16 mouse cellular contexts compared by ENCODE assay signal in the genomic region with DNA sequence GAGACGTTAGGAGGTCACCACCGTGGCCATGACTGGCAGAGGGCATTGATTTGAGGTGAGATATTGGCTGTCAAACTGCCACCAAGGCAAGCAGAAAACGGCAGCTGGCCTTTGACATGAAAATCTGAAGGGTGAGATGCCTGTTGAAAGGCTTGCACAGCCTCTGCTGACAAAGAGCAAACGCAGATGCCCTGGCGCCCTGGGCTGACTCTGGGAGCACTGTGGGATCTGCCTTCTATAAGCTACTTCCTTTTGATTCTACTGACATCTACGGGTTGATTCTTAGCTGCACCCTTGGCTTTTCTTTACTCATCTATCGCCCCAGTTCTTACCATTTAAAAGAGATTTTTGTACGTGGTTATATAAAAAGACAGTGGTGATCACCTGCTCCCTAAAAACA.
A peak's percentile ranks its signal among the peaks of the same experiment; 100 is the strongest.
DNase-seq lines count a peak whose midpoint lies in the region; ATAC-seq and TF ChIP-seq lines count a peak whose summit lies in the region.
"Had no signal": no experiment of that assay in that cellular context is flagged by ENCODE, and none has a peak within 500 bp of the region (broad histone marks: within the 10 kb centered on the region; RNA-seq: fewer than 3 reads in every experiment).

No protein-coding gene starts in this region.

- H3K27ac ChIP-seq in forebrain, postnatal 0 days (ENCODE audit: low read depth, low read length): no peak overlapping the region
- H3K27ac ChIP-seq in forebrain, embryonic 11.5 days (ENCODE audit: low read depth, low read length): no peak overlapping the region
- no peak overlapping the region for H3K27ac ChIP-seq in midbrain, embryonic 14.5 days (replicated peaks; ENCODE audit: low read depth, low read length)
- H3K27ac ChIP-seq in midbrain, embryonic 13.5 days: no peak overlapping the region
- no peak overlapping the region for H3K27ac ChIP-seq in stomach, postnatal 0 days (replicated peaks)
- H3K27ac ChIP-seq: hindbrain, embryonic 15.5 days; neural tube, embryonic 13.5 days had no signal

- H3K27me3 ChIP-seq in forebrain, postnatal 0 days (ENCODE audit: insufficient read depth, low read length): peaks cover 5% of the 10 kb centered on the region; the same call in 1 of the 2 replicates
- H3K27me3 ChIP-seq in forebrain, embryonic 11.5 days (ENCODE audit: control insufficient read depth, insufficient read depth, low read length): no peaks in the 10 kb centered on the region
- no peaks in the 10 kb centered on the region for H3K27me3 ChIP-seq in midbrain, embryonic 14.5 days (ENCODE audit: control insufficient read depth, insufficient read depth, low read length)
- peaks cover 4% of the 10 kb centered on the region; the same call in 1 of the 2 replicates for H3K27me3 ChIP-seq in midbrain, embryonic 13.5 days
- H3K27me3 ChIP-seq in stomach, postnatal 0 days (ENCODE audit: control insufficient read depth, insufficient read depth, low read length): no peaks in the 10 kb centered on the region
- H3K27me3 ChIP-seq: hindbrain, embryonic 15.5 days; neural tube, embryonic 13.5 days had no signal

- TF ChIP-seq EP300 in stomach, postnatal 0 days (optimal IDR thresholded peaks at IDR 0.05): no peak

- H3K9me3 ChIP-seq in forebrain, postnatal 0 days (ENCODE audit: low read length): no peaks in the 10 kb centered on the region
- no peaks in the 10 kb centered on the region for H3K9me3 ChIP-seq in forebrain, embryonic 11.5 days (ENCODE audit: control insufficient read depth, low read length)
- H3K9me3 ChIP-seq in midbrain, embryonic 14.5 days (ENCODE audit: control insufficient read depth, low read length): no peaks in the 10 kb centered on the region
- H3K9me3 ChIP-seq in midbrain, embryonic 13.5 days: no peaks in the 10 kb centered on the region
- H3K9me3 ChIP-seq in stomach, postnatal 0 days (ENCODE audit: control insufficient read depth, low read length): no peaks in the 10 kb centered on the region
- H3K9me3 ChIP-seq: hindbrain, embryonic 15.5 days; neural tube, embryonic 13.5 days had no signal

- 59% methylated on average over 8 of the region's 8 CpGs for WGBS in forebrain, postnatal 0 days
- 63% methylated on average over 8 of the region's 8 CpGs for WGBS in forebrain, embryonic 11.5 days
- 27% methylated on average over 8 of the region's 8 CpGs for WGBS in midbrain, embryonic 14.5 days
- WGBS in midbrain, embryonic 13.5 days: 42% methylated on average over 8 of the region's 8 CpGs
- 20% methylated on average over 8 of the region's 8 CpGs for WGBS in stomach, postnatal 0 days

- no peaks in the 10 kb centered on the region for H3K36me3 ChIP-seq in forebrain, postnatal 0 days (ENCODE audit: insufficient read depth)
- no peaks in the 10 kb centered on the region for H3K36me3 ChIP-seq in forebrain, embryonic 11.5 days (ENCODE audit: control insufficient read depth, insufficient read depth, low read length)
- no peaks in the 10 kb centered on the region for H3K36me3 ChIP-seq in midbrain, embryonic 14.5 days (ENCODE audit: control insufficient read depth, insufficient read depth, low read length)
- no peaks in the 10 kb centered on the region for H3K36me3 ChIP-seq in midbrain, embryonic 13.5 days
- no peaks in the 10 kb centered on the region for H3K36me3 ChIP-seq in stomach, postnatal 0 days (ENCODE audit: control insufficient read depth, insufficient read depth, low read length)
- H3K36me3 ChIP-seq: hindbrain, embryonic 15.5 days; neural tube, embryonic 13.5 days had no signal

- H3K4me1 ChIP-seq in forebrain, postnatal 0 days (ENCODE audit: insufficient read depth): no peaks in the 10 kb centered on the region
- no peaks in the 10 kb centered on the region for H3K4me1 ChIP-seq in forebrain, embryonic 11.5 days (replicated peaks; ENCODE audit: control insufficient read depth, insufficient read depth, low read length)
- H3K4me1 ChIP-seq in midbrain, embryonic 14.5 days (ENCODE audit: control insufficient read depth, insufficient read depth, low read length): no peaks in the 10 kb centered on the region
- no peaks in the 10 kb centered on the region for H3K4me1 ChIP-seq in midbrain, embryonic 13.5 days (replicated peaks)
- H3K4me1 ChIP-seq in stomach, postnatal 0 days (replicated peaks; ENCODE audit: control insufficient read depth, insufficient read depth): no peaks in the 10 kb centered on the region
- H3K4me1 ChIP-seq: hindbrain, embryonic 15.5 days; neural tube, embryonic 13.5 days had no signal

- H3K4me3 ChIP-seq in forebrain, postnatal 0 days (ENCODE audit: low read depth, low read length): no peak overlapping the region
- H3K4me3 ChIP-seq in forebrain, embryonic 11.5 days (ENCODE audit: low read depth, low read length): no peak overlapping the region
- H3K4me3 ChIP-seq in midbrain, embryonic 14.5 days (replicated peaks; ENCODE audit: low read depth, low read length): no peak overlapping the region
- no peak overlapping the region for H3K4me3 ChIP-seq in midbrain, embryonic 13.5 days (replicated peaks)
- H3K4me3 ChIP-seq in stomach, postnatal 0 days (ENCODE audit: low read depth, low read length): no peak overlapping the region
- H3K4me3 ChIP-seq: hindbrain, embryonic 15.5 days; neural tube, embryonic 13.5 days had no signal

- H3K9ac ChIP-seq in forebrain, postnatal 0 days: no peak overlapping the region
- H3K9ac ChIP-seq in forebrain, embryonic 11.5 days (ENCODE audit: low read length): no peak overlapping the region
- no peak overlapping the region for H3K9ac ChIP-seq in midbrain, embryonic 14.5 days (replicated peaks; ENCODE audit: low read length)
- H3K9ac ChIP-seq in midbrain, embryonic 13.5 days (replicated peaks): no peak overlapping the region
- H3K9ac ChIP-seq in stomach, postnatal 0 days (ENCODE audit: low read length): no peak overlapping the region
- H3K9ac ChIP-seq: hindbrain, embryonic 15.5 days; liver, postnatal 0 days; neural tube, embryonic 13.5 days had no signal

- no peak for ATAC-seq in forebrain, postnatal 0 days
- ATAC-seq in forebrain, embryonic 11.5 days (replicated peaks; ENCODE audit: low FRiP score): no peak
- no peak for ATAC-seq in midbrain, embryonic 14.5 days (ENCODE audit: low FRiP score, low TSS enrichment)
- no peak for ATAC-seq in midbrain, embryonic 13.5 days
- no peak for ATAC-seq in stomach, postnatal 0 days (ENCODE audit: low FRiP score, low TSS enrichment)
- ATAC-seq: liver, postnatal 0 days had no signal

- DNase-seq in forebrain, postnatal 0 days: peak; percentile 14
- DNase-seq in forebrain, embryonic 11.5 days (ENCODE audit: low spot score): no peak
- DNase-seq in midbrain, embryonic 14.5 days: peak; percentile 41
- peak; percentile 29 for DNase-seq in stomach, postnatal 0 days (ENCODE audit: low spot score)
- no peak for DNase-seq in layer of hippocampus, adult 9-11 months
- no peak for DNase-seq in adrenal gland, postnatal 36 days
- no peak for DNase-seq in heart, adult 9 months (ENCODE audit: low spot score in 2 of 2)
- DNase-seq: cerebellum, adult 2 months; heart, postnatal 14 days; kidney, adult 8-10 months; left cerebral cortex, postnatal 4 days; liver, postnatal 0 days; lung, postnatal 4 days had no signal

- H3K4me2 ChIP-seq in forebrain, postnatal 0 days (ENCODE audit: low read depth): no peak overlapping the region
- H3K4me2 ChIP-seq in forebrain, embryonic 11.5 days (ENCODE audit: low read depth, low read length, severe bottlenecking): no peak overlapping the region
- H3K4me2 ChIP-seq in midbrain, embryonic 14.5 days (ENCODE audit: low read length): no peak overlapping the region
- no peak overlapping the region for H3K4me2 ChIP-seq in midbrain, embryonic 13.5 days (replicated peaks)
- no peak overlapping the region for H3K4me2 ChIP-seq in stomach, postnatal 0 days (replicated peaks; ENCODE audit: low read depth)
- H3K4me2 ChIP-seq: hindbrain, embryonic 15.5 days; neural tube, embryonic 13.5 days had no signal

- TF ChIP-seq CTCF in forebrain, postnatal 0 days (IDR thresholded peaks at IDR 0.05; ENCODE audit: low read depth): peak; percentile 28
- peak; percentile 60 for TF ChIP-seq CTCF in stomach, postnatal 0 days (IDR thresholded peaks at IDR 0.05; ENCODE audit: low read depth)

Comparison
In these comparisons a context has a peak if more than half of its experiments do, and no peak if none do; other contexts are left out.
1. DNase-seq: peak in forebrain, postnatal 0 days (single experiment), midbrain, embryonic 14.5 days (single experiment) and stomach, postnatal 0 days (single experiment); none in forebrain, embryonic 11.5 days (single experiment), layer of hippocampus, adult 9-11 months (single experiment), adrenal gland, postnatal 36 days (0 of 2) and heart, adult 9 months (0 of 2).